In the genomic region with DNA sequence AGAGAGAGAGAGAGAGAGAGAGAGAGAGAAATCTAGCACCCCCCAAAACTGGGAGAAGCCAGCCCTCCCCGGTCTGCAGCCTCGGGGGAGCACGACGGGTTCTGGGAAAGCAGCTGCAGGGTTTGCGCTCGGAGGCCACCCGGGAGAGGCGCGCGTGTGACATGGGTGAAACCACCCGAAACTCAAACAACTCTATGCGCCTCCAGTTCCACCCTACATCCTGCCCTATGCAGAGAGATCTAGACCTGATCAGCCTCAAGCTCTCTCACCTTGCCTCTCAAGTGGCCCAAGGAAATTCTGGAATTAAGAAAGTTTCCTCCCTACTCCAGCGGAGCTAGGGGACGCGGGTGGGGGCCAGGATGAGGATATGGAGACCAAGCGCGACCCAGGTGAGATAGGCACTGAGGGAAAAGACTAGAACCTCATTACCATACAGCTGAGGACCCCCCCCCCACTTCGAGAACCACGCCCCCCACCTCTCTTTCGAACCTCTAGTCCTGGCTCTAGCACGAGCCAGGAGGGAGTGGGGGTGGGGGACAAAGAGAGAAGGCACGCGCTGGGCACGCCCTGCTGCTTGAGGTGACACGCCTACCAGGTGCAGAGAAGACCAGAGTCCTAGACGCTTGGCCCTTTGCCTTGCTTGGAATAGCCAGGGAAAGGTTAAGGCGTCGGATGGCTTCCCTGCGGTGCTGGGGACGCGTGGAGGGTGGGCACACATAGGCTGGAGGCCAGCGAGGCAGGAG, we compare ENCODE assay signal across 8 mouse cellular contexts. TPM values are rescaled to one million over a fixed set of nuclear protein-coding genes. Genes with fewer than 3 reads are reported as not detected.
DNase-seq lines count a peak whose midpoint lies in the region; ATAC-seq and TF ChIP-seq lines count a peak whose summit lies in the region.

No protein-coding gene starts in this region.

- 1% methylated on average over 32 of the region's 32 CpGs for WGBS in limb, embryonic 11.5 days

- H3K4me2 ChIP-seq in limb, embryonic 11.5 days (ENCODE audit: low read depth, severe bottlenecking) = peak overlapping the region; percentile 69
- peak overlapping the region; percentile 96 for H3K4me2 ChIP-seq in myocyte (ENCODE audit: low read depth)

- peak overlapping the region; percentile 36; the same call in 1 of the 2 replicates for H3K4me3 ChIP-seq in limb, embryonic 11.5 days (ENCODE audit: low read depth, low read length)
- H3K4me3 ChIP-seq in myocyte = no peak overlapping the region

- H3K79me2 ChIP-seq in myocyte (ENCODE audit: control insufficient read depth, insufficient read depth) = no peaks in the 10 kb centered on the region

- no peak for TF ChIP-seq POLR2A in myocyte (IDR thresholded peaks at IDR 0.05; ENCODE audit: insufficient read length, low read depth)

- DNase-seq in thymus, postnatal 0 days (ENCODE audit: low spot score) = peak; percentile 20
- DNase-seq in thymus, adult 18-20 months = no peak
- peak; percentile 23 for DNase-seq in heart, postnatal 4 days
- DNase-seq in limb, embryonic 11.5 days (ENCODE audit: low spot score) = no peak
- no peak for DNase-seq in ovary, adult 18-20 months (ENCODE audit: low spot score)
- no peak for DNase-seq in c-Kit-positive CD71-positive TER-119-positive erythroid progenitor cells, embryonic 14.5 days (ENCODE audit: low spot score)
- no peak for DNase-seq in frontal cortex, postnatal 36 days (ENCODE audit: low spot score in 2 of 2)

- peaks cover 38% of the 10 kb centered on the region for H3K4me1 ChIP-seq in limb, embryonic 11.5 days (ENCODE audit: control insufficient read depth, insufficient read depth, low read length)

- no peak overlapping the region for H3K9ac ChIP-seq in limb, embryonic 11.5 days (ENCODE audit: low read length)

- H3K27me3 ChIP-seq in limb, embryonic 11.5 days (ENCODE audit: control insufficient read depth, insufficient read depth, low read length) = peaks cover 92% of the 10 kb centered on the region
- H3K27me3 ChIP-seq in myocyte (ENCODE audit: control insufficient read depth, insufficient read depth, insufficient read length) = peaks cover 52% of the 10 kb centered on the region

- ATAC-seq in limb, embryonic 11.5 days (ENCODE audit: insufficient number of reproducible peaks, low FRiP score, low TSS enrichment, low read depth) = peak; percentile 19; the same call in 1 of the 2 replicates

- no peak overlapping the region for H3K27ac ChIP-seq in limb, embryonic 11.5 days (replicated peaks; ENCODE audit: low read depth, low read length)

- H3K36me3 ChIP-seq in limb, embryonic 11.5 days (ENCODE audit: control insufficient read depth, insufficient read depth, low read length) = no peaks in the 10 kb centered on the region
- H3K36me3 ChIP-seq in myocyte (ENCODE audit: control insufficient read depth, insufficient read depth) = no peaks in the 10 kb centered on the region

- H3ac ChIP-seq in myocyte (ENCODE audit: control insufficient read depth, insufficient read length) = no peak overlapping the region

- H3K9me3 ChIP-seq in limb, embryonic 11.5 days (ENCODE audit: control insufficient read depth, low read length) = no peaks in the 10 kb centered on the region

TF ChIP-seq in myocyte, 11 proteins besides CTCF, POLR2A, EP300 and RAD21:
- TF ChIP-seq POLR2AphosphoS2 (IDR thresholded peaks at IDR 0.05; ENCODE audit: insufficient read length, low read depth) = no peak
- no peak for TF ChIP-seq MYOD1 (IDR thresholded peaks at IDR 0.05; ENCODE audit: control insufficient read depth in 1 of 3, insufficient read length in 2 of 3, low read depth in 2 of 3)
- no peak for TF ChIP-seq MYOG (IDR thresholded peaks at IDR 0.05; ENCODE audit: control insufficient read depth in 1 of 3, insufficient read depth in 1 of 3, insufficient read length in 2 of 3, low read depth in 2 of 3)
- TF ChIP-seq E2F4 (IDR thresholded peaks at IDR 0.05; ENCODE audit: insufficient read depth) = no peak
- no peak for TF ChIP-seq TCF3 (IDR thresholded peaks at IDR 0.05; ENCODE audit: insufficient read length, low read depth)
- TF ChIP-seq TCF12 (IDR thresholded peaks at IDR 0.05; ENCODE audit: insufficient read depth, poor library complexity, severe bottlenecking) = no peak
- no peak for TF ChIP-seq CEBPB (IDR thresholded peaks at IDR 0.05; ENCODE audit: insufficient read depth, poor library complexity, severe bottlenecking)
- TF ChIP-seq REST (IDR thresholded peaks at IDR 0.05; ENCODE audit: insufficient read depth, insufficient read length) = no peak
- no peak for TF ChIP-seq USF1 (IDR thresholded peaks at IDR 0.05; ENCODE audit: low read depth)
- no peak for TF ChIP-seq MAX (IDR thresholded peaks at IDR 0.05; ENCODE audit: low read depth)
- TF ChIP-seq SRF (IDR thresholded peaks at IDR 0.05; ENCODE audit: control insufficient read depth, insufficient read length, low read depth) = no peak

RNA-seq across cellular contexts. Expression of gene Dll4, which starts 0.8 kb away (rescaled TPM):
- 15.1 and 15.9 TPM in 2 replicates for polyA plus RNA-seq in thymus, postnatal 0 days (2015; fragmentation: Nextera tagmentation; extraction: Ambion mirVana)
- 10 to 100 TPM; 19.7 to 20.8 TPM for total RNA-seq in heart, postnatal 4 days (2021)
- 3.1 and 3.4 TPM in 2 replicates for polyA plus RNA-seq in limb, embryonic 11.5 days (2014; fragmentation: Nextera tagmentation; extraction: Ambion mirVana)
- polyA plus RNA-seq in myocyte (2012; fragmentation: generic; extraction: Trizol) = not detected

RNA-seq across cellular contexts. Expression of gene Chac1, which starts 26.3 kb away (rescaled TPM):
- 0.13 and 0.30 TPM in 2 replicates for polyA plus RNA-seq in thymus, postnatal 0 days (2015; fragmentation: Nextera tagmentation; extraction: Ambion mirVana)
- total RNA-seq in heart, postnatal 4 days (2021) = under 1 TPM; 0.43 to 0.81 TPM
- 0.57 and 0.69 TPM in 2 replicates for polyA plus RNA-seq in limb, embryonic 11.5 days (2014; fragmentation: Nextera tagmentation; extraction: Ambion mirVana)
- 273 TPM for polyA plus RNA-seq in myocyte (2012; fragmentation: generic; extraction: Trizol)

RNA-seq across cellular contexts. Expression of gene Vps18, which starts 36.2 kb away (rescaled TPM):
- 12.3 and 12.4 TPM in 2 replicates for polyA plus RNA-seq in thymus, postnatal 0 days (2015; fragmentation: Nextera tagmentation; extraction: Ambion mirVana)
- total RNA-seq in heart, postnatal 4 days (2021) = 10 to 100 TPM; 13.9 to 14.0 TPM
- polyA plus RNA-seq in limb, embryonic 11.5 days (2014; fragmentation: Nextera tagmentation; extraction: Ambion mirVana) = 12.1 and 14.6 TPM in 2 replicates
- polyA plus RNA-seq in myocyte (2012; fragmentation: generic; extraction: Trizol) = 18.2 TPM

RNA-seq across cellular contexts. Expression of gene Rhov, which starts 53.7 kb away (rescaled TPM):
- 3.9 and 4.2 TPM in 2 replicates for polyA plus RNA-seq in thymus, postnatal 0 days (2015; fragmentation: Nextera tagmentation; extraction: Ambion mirVana)
- total RNA-seq in heart, postnatal 4 days (2021) = not detected
- polyA plus RNA-seq in limb, embryonic 11.5 days (2014; fragmentation: Nextera tagmentation; extraction: Ambion mirVana) = 2.7 and 4.3 TPM in 2 replicates
- 0.35 TPM for polyA plus RNA-seq in myocyte (2012; fragmentation: generic; extraction: Trizol)

Comparison
In these comparisons a context has a peak if more than half of its experiments do, and no peak if none do; other contexts are left out.
1. DNase-seq: peak in thymus, postnatal 0 days (single experiment) and heart, postnatal 4 days (single experiment); none in thymus, adult 18-20 months (0 of 2), limb, embryonic 11.5 days (single experiment), ovary, adult 18-20 months (single experiment), c-Kit-positive CD71-positive TER-119-positive erythroid progenitor cells, embryonic 14.5 days (single experiment) and frontal cortex, postnatal 36 days (0 of 2).
2. RNA of gene Chac1, which starts 26.3 kb away (polyA plus RNA-seq): 273 TPM in myocyte (single experiment); 0.57 to 0.69 TPM in limb, embryonic 11.5 days and 0.13 to 0.30 TPM in thymus, postnatal 0 days; every median in the first group is over 100 times any median in the second.